Mouse (Mus musculus): ENCODE measurements around the gene Sntb2. TPM values are rescaled to one million over a fixed set of nuclear protein-coding genes. Genes with fewer than 3 reads are reported as not detected.
"Not testable (repeated sequence)": the region's sequence is repeated elsewhere in the genome, so short reads cannot be mapped to it uniquely, and the experiment has no call there.

Sntb2 gene
- total RNA-seq, 2 experiments from 2014 or later, result 4.3 to 6.9 TPM

DNA sequence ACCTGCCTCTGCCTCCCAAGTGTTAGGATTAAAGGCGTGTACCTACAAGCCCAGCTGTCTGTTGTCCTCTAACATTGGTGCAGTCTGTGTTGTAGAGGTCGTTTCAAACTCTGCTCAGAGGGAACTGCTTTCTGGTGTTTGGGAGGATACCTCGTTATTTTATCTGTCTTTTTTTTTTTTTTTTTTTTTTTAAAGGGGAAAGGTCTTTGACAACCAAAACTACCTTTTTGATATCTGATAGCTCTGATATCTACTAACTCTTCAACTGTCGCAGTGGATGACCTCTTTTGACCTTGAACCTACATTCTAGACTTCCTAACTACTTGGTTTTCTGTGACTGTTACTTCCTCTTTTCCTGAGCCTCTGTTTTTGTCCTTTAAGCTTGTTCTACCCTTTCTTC lies 29.0 kb downstream of the Sntb2 start:
- ATAC-seq (replicated peaks; ENCODE audit: poor library complexity), result no peak

DNA sequence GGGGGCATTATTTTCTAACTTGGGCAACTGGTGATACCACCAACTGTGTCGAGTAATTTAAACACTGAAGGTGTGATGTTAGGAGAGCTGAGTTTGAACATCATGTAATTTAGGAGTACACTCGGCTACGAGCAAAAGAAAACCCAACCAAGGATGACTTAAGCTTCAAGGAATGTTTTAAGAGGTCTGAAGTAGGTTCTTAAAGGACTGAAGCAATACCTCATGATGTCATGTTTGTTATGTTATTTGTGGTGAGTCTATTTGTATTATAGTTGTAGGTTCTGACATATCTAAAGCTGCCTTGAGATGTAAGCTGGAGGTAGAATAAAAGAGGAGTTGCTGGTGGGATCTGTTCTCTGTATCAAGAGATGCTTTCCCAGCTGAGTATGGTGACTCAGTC lies 34.4 kb downstream of the Sntb2 start:
- no peak for ATAC-seq (replicated peaks; ENCODE audit: poor library complexity)

DNA sequence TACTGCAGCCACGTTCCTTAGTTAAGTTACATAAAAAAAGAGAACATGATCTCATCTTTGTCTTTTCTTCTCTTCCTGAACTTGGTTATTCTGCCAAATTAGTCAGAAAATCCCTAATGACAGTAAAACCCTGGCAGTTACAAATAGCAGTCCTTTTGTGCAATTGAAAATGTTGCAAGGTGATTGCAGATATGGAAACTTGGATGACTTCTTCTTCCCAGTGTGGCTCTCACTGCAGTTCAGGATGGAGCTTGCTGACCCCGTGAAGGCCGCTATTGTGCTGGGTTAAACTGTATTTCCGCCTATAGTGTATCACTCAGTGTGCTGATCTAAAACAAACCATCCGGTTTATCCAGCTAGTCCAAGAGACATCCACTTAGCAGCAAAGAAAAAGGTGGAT lies 36.4 kb downstream of the Sntb2 start:
- ATAC-seq (replicated peaks; ENCODE audit: poor library complexity), result peak; percentile 66

DNA sequence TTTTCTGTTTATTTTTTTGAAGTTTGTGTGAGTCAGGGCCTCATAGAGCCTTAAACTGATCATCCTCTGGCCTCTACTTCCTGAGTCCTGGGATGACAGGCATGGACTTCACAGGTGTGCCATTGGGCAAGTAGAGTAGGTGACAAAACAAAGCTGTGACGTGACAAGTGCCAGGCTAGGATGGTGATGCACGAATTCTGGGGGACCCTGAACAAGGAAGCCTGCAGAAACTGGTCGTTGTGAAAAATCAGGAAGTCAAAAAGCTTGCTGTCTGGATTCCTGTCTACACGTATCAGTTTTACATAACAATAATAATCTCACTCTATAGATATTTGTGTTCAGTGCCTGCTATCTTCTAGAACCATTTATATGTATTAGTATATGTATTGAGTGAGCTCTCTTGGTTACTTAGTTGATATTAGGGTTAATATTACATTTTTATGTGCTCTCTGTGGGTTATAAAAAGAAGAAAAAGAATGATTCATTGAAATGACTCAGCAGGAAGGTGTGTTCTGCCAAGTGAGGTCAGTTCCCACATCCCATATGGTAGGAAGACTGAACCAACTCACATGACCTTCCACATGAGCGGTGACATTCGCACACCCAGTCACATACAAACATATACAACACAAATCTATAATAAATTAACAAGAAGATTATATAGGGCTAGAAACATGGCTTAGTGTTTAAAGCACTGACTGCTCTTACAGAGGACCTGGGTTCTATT lies 37.2 kb downstream of the Sntb2 start:
- peak; percentile 72 for ATAC-seq (replicated peaks; ENCODE audit: poor library complexity)

DNA sequence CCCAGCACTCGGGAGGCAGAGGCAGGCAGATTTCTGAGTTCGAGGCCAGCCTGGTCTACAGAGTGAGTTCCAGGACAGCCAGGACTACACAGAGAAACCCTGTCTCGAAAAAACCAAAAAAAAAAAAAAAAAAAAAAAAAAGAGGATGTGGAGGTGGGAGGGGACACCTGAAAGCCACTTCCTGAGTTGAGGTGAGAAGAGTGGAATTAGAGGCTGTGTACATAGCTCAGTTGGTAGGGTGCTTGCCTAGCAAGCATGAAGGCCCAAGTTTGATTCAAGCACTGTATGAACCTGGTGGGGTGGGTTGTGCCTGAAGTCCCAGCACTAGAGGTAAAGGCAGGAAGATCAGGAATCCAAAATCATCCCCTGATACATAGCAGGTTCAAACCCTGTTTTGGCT lies 38.0 kb downstream of the Sntb2 start:
- ATAC-seq (replicated peaks; ENCODE audit: poor library complexity), result not testable (repeated sequence)

DNA sequence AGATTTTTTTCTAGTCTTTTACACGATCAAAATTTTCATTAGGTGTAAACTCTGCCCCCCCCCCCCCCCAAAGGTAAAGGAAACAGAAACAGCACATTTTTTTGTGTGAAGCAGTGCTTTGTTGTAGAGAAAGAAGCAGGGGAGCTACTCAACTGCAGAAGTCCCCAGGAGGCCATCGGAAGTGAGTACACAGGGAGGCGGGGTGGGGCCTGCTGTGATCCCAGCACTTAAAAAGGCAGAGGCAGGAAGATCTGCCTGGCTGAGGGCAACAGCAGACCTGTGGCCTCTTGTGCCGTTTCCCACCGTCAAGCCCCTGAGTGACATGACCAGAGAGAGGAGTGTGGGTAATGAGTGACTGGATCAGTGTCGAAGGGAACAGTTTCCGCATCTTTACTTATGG lies 39.2 kb downstream of the Sntb2 start:
- ATAC-seq (replicated peaks; ENCODE audit: poor library complexity), result no peak

DNA sequence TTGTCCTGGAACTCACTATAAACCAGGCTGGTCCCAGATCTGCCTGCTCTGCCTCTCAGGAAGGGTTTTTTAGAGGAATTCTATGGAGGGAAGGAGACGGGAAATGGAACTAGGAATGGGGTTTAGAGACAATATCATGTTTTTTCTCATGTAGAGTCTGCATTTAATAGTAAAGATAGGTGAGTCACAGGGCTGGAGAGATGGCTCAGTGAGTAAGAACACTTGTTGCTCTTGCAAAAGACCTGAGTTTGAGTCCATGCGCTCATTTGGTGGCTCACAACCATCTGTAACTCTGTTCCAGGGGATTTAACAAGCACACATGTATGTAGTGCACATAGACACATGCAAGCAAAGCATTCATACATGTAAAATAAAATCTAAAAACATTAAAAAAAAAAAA lies 40.2 kb downstream of the Sntb2 start:
- no peak for ATAC-seq (replicated peaks; ENCODE audit: poor library complexity)

DNA sequence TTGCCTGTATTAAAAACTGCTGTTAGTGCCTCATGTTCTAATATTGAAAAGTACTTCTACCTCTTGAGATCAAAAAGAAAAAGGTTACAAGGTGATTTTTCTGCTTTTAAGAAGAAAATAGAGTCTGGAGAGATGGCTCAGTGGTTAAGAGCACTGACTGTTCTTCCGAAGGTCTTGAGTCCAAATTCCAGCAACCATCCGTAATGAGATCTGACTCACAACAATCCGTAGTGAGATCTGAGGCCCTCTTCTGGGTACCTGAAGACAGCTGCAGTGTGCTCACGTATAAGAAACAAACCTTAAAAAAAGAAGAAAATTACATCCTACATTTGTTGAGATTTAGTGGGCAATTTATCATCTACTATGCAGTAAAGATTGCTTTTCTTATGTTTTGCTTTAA lies 40.9 kb downstream of the Sntb2 start:
- ATAC-seq (replicated peaks; ENCODE audit: poor library complexity), result no peak

DNA sequence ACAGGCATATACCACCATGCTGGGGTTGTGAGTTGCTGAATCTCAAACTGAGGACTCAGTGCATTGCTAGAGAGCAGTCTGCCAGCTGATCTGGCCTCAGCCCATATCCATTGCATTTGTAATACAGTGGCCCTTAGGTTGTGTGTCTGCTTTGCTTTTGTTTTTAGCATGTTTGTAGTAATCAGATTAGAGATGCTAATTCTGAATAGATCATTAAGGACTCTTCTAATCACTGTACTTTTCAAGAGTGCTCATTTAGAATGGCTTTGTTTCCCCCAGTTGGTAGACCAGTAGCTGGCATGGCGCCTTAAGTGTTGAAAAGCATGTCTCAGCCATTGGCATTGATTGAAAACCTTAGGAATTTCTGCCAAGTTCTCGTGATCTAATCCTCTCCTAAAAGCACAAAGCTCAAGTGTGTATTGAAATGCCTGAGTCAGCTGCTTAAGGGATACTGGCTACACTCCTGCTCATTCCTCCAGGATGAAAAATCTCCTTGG lies 43.3 kb downstream of the Sntb2 start:
- ATAC-seq (replicated peaks; ENCODE audit: poor library complexity), result no peak

DNA sequence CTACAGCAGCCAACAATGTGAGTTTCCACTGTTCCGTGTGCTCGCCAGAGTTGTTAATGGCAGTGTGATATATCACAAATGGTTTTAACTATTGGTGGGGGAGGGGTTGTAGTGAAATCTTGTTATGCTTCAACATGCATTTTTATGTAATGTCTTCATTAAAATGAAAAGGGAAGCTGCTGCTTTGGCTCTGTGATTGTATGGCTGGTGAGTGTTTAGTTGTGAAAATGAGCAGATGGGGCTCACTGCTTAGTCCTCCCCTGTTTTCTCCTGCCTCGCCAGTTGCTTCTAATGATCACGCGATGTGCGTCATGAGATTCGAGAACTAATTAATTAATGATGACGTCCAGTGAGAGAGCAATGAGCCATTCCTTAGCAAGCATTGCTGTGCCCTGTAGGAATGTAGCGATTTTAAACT lies 49.9 kb downstream of the Sntb2 start:
- ATAC-seq (replicated peaks; ENCODE audit: poor library complexity), result no peak

DNA sequence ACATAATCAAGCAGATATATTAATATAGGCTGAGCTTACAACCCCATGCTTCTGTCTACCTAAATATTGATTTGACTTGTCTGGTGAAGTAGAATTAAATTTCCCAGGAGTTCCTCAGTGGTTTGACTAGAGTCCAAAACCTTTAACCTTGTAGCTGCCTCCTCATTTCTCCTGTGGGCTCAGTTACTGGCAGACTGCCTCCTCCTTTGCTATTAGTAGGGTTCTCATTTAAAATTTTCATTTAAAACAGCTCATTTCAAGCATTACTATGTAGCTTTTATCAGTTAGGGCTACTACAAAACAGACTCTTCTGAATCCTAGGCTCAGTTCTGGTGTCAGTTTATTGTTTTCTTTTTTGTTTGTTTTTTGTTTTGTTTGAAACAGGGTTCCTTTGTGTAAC lies 50.4 kb downstream of the Sntb2 start:
- ATAC-seq (replicated peaks; ENCODE audit: poor library complexity), result no peak

DNA sequence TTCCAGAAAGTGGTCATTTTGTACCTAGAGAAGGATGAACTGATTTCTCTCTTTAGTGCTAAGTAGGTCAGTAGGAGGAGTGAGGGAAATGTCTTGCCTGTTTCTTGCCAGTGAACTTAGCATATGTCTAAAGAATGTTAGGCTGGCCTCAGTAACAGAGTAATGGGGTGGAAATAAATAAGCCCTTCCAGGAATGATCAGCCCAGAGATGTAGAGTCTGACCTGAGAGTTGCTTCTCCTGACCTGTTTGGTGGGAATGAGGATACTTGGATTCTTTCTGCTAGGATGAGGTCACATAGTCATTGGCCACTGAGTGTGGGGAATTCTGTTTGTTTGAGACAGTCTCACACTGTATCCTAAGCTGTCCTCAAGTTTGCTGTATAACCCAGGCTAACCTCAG lies 52.0 kb downstream of the Sntb2 start:
- ATAC-seq (replicated peaks; ENCODE audit: poor library complexity), result no peak

DNA sequence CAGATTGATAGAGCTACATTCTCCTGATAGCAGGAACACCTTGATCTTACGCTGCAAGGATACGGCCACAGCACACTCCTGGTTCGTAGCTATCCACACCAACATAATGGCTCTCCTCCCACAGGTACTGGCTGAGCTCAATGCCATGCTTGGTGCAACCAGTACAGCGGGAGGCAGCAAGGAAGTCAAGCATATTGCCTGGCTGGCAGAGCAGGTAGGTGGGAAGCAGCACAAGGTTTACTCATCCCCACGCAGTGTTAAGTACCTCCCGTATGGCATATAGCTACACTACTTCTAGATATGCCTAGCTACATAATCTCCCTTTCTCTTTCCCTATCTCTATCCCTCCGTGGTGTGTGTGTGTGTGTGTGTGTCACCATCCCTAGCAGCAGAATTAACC lies 55.8 kb downstream of the Sntb2 start:
- no peak for ATAC-seq (replicated peaks; ENCODE audit: poor library complexity)

DNA sequence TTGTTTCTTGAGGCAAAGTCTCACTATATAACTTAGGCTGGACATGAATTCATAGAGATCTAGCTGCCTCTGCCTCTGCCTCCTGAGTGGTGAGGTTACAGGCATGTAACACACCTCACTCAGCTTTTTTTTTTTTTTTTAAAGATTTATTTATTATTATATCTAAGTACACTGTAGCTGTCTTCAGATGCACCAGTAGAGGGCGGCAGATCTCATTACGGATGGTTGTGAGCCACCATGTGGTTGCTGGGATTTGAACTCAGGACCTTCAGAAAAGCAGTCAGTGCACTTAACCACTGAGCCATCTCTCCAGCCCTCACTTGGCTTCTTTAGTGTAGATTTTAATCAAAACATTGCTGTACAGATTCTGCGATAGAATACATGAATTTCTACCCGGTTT lies 60.8 kb downstream of the Sntb2 start:
- not testable (repeated sequence) for ATAC-seq (replicated peaks; ENCODE audit: poor library complexity)

DNA sequence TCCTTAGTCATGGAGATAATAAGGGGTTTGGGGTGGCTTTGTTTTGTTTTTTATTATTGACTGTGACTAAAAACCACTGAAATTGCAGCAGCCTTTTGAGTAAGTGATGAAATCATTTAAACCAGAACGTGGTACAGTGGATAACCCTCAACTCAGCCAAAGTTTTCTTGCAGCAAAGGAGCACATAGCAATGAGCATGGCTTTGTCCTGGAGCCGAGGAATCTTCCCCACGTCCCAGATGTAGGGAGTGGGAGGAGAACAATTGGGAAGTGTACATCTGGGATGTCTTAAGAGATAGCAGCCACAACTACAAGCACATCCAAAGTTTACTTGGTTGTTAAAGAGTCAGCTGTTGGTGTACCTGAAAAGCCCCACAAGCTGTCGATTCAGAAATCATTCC lies 61.9 kb downstream of the Sntb2 start:
- no peak for ATAC-seq (replicated peaks; ENCODE audit: poor library complexity)

DNA sequence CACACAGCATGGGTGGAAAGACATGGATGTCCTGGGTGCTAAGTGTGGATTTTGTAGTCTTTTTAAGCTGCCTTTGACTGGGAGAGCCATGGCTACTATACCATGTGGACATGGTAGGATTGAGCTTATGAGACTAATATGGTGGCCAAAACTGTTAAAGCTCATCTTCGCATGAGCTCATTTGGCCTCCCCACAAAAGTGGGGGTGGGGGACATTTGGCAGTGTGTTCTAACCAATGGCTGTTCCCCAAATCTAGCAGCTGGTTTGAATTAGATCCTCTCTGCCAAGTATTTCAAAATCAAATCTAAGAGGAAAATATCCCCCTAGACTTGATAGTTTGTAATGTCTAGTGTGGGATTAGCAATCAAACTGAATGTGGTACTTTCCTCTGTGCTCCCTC lies 63.5 kb downstream of the Sntb2 start:
- ATAC-seq (replicated peaks; ENCODE audit: poor library complexity), result no peak

DNA sequence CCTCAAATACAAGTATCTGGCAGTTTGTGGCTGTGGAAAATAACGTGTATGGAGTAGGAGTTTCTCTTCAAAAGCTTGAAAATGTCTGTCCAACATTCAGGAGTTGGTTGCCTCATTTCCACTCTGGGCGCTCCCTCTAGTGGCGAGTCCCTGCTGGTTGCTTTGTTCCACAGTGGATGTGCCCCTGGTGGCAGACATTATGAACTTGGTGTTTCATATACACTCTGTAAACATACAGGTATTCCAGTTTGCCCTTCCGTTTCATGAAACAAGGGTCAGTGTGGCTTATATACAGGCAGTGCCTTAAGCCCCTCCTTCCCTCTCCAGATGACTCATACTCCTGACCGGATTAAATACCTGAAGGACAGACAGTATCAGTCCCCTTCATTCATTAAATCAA lies 67.0 kb downstream of the Sntb2 start:
- ATAC-seq (replicated peaks; ENCODE audit: poor library complexity), result peak; percentile 100

DNA sequence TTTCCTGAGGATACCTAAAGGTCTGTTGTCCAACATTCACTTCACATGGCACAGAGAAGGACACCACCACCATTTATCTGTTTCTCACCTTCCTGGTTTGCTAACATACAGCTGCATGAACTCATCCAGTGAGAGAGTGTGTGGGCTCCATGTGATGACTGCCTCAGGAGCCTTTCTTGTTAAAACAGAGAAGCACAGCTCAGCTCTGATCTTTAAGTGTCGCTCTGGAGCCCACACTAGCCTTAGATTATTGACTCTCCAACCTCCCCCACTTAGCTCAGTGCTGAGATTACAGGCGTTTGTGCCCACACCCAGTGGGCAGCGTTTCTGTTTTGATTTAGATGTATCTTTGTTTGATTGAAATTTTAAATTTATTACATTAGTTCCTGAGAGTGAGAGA lies 72.2 kb downstream of the Sntb2 start:
- ATAC-seq (replicated peaks; ENCODE audit: poor library complexity), result no peak

DNA sequence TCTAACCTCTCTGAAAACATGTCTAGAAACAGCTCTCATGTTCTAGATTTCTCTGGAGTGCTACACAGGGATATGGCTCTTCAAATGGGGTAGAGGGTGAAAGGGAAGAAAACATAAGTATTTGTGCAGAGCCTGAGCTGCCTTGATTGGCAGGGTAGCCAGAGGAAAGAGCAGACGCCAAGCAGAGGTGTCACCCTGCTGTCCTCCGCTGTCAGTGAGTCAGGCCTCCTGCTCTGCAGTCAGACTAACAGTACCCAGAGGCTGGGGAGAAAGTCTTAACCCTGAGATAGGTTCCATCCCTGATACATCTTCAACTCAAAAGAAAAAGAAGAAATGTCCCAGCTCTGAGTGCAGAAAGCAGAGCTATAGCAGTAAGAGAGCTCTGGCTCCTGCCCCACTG lies 77.1 kb downstream of the Sntb2 start:
- no peak for ATAC-seq (replicated peaks; ENCODE audit: poor library complexity)

DNA sequence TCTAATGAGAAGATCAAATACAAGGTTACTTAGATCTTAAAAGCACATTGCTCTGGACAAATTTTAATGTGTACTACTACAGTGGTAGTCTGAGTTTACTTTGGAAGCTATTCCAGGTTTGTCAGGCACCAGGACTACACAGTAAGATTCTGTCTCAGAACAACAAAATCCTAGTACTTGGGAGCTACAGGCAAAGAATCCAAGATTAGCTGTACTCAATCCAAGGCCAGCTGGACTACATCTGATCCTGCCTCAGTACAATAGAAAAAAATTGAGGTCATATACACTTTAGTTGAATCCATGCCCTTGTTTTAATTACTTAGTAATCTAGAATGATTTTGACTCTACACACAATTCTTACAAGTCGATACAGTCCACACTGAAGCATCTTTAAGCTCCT lies 79.4 kb downstream of the Sntb2 start:
- no peak for ATAC-seq (replicated peaks; ENCODE audit: poor library complexity)

DNA sequence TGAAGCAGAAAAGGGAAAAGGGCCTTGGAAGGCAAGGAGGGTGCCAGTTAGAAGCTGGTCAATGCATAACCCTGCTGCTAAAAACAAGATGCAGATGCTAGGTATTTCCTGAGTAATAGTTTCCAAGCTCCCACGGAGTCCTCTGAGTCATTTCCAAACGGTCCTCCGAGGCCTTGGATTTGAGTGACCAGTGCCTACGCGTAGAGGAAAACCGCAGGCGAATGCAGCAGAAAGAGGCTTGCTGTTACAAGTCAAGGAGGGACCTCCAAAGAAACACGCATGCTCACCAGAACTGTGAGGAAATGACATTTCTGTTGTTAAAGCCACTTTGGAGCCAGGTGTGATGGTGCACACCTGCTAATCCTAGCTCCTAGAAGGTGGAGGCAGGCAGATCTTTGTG lies 87.9 kb downstream of the Sntb2 start:
- ATAC-seq (replicated peaks; ENCODE audit: poor library complexity), result no peak

DNA sequence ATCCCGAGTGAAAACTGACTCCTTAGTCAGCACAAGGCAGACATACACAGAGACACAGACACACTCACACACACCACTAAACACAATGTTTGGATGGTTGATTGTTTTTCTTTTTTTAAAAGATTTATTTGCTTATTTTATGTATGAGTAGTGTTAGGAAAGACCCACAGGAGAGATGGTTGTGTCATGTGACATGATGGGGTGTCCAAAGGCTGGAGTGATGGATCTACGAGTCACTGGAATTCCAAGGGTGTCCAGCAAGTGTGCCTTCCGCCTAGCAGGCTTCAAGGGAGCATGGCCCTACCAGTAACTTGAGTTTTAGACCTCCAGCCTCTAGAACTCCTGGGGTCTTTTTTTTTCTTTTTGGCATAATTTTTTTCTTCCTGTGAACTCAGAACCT lies 93.8 kb downstream of the Sntb2 start:
- ATAC-seq (replicated peaks; ENCODE audit: poor library complexity), result no peak

DNA sequence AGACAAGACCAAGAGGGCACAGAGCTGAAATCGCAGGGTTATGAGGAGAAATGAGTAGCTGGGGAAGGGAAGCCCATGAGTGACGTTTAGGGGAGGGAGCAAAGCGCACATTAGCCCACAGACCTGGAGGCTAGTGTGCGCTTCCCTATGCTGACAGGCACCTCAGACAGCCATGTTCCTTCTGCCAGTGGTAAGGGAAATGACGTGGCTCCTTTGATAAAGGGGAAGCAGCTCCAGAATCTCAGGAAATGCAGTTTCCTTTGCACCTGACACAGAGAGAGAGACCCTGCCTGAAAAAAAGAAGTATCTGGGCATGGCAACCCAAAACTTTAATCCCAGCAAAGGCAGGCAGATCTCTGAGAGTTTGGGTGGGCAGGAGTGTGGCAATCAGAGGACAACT lies 94.5 kb downstream of the Sntb2 start:
- ATAC-seq (replicated peaks; ENCODE audit: poor library complexity), result peak; percentile 52
